Mouse (Mus musculus): ENCODE measurements around the gene Arhgef12. TPM values are rescaled to one million over a fixed set of nuclear protein-coding genes. Genes with fewer than 3 reads are reported as not detected.

Gene Arhgef12
- polyA plus RNA-seq, 1 experiment from 2014 or later = 14.0 TPM

- Histone ChIP-seq H3K9ac (no peak overlapping the region), H3K27me3 (replicated peaks) (no peaks in the 10 kb centered on the region), H3K36me3 (no peaks in the 10 kb centered on the region), H3K4me1 (peaks cover 7% of the 10 kb centered on the region; the same call in 1 of the 2 replicates), H3K4me3 (replicated peaks) (no peak overlapping the region), H3K27ac (no peak overlapping the region), H3K4me2 (peak overlapping the region; percentile 88; the same call in 1 of the 2 replicates), H3K9me3 (no peaks in the 10 kb centered on the region)
- no peak for ATAC-seq (ENCODE audit: insufficient read depth, low FRiP score, low read depth)
- WGBS = 48% methylated on average over 5 of the region's 5 CpGs
Measured at GRCm38 (mm10) chr9:43107555-43107954, 516 bp upstream of the Arhgef12 start.

GRCm38 (mm10) chr9:43106426-43107186 lies 433 bp downstream of the Arhgef12 start:
- H3K4me2 ChIP-seq = peak overlapping the region; percentile 88
- peak overlapping the region; percentile 97 for H3K4me3 ChIP-seq (replicated peaks)
- peak overlapping the region; percentile 96 for H3K27ac ChIP-seq
- peaks cover 16% of the 10 kb centered on the region for H3K4me1 ChIP-seq
- no peaks in the 10 kb centered on the region for H3K9me3 ChIP-seq
- peak; percentile 28 for ATAC-seq (ENCODE audit: insufficient read depth, low FRiP score, low read depth)
- H3K9ac ChIP-seq = peak overlapping the region; percentile 48
- WGBS = 12% methylated on average over 22 of the region's 22 CpGs
- H3K36me3 ChIP-seq = no peaks in the 10 kb centered on the region
- H3K27me3 ChIP-seq (replicated peaks) = no peaks in the 10 kb centered on the region

- H3K9me3 ChIP-seq = no peaks in the 10 kb centered on the region
- no peaks in the 10 kb centered on the region for H3K36me3 ChIP-seq
- H3K4me3 ChIP-seq (replicated peaks) = peak overlapping the region; percentile 97
- H3K9ac ChIP-seq = peak overlapping the region; percentile 82
- peak overlapping the region; percentile 88 for H3K4me2 ChIP-seq
- peak; percentile 76 for ATAC-seq (ENCODE audit: insufficient read depth, low FRiP score, low read depth)
- under 1% methylated on average over 76 of the region's 91 CpGs for WGBS
- no peaks in the 10 kb centered on the region for H3K27me3 ChIP-seq (replicated peaks)
- peaks cover 16% of the 10 kb centered on the region for H3K4me1 ChIP-seq
- peak overlapping the region; percentile 96 for H3K27ac ChIP-seq
Measured at GRCm38 (mm10) chr9:43105664-43106361, 1.2 kb downstream of the Arhgef12 start.

- Histone ChIP-seq H3K4me2 (peak overlapping the region; percentile 88), H3K27me3 (replicated peaks) (no peaks in the 10 kb centered on the region), H3K9ac (peak overlapping the region; percentile 82), H3K27ac (peak overlapping the region; percentile 96), H3K36me3 (no peaks in the 10 kb centered on the region), H3K9me3 (no peaks in the 10 kb centered on the region), H3K4me1 (peaks cover 16% of the 10 kb centered on the region), H3K4me3 (replicated peaks) (peak overlapping the region; percentile 97)
- under 1% methylated on average over 32 of the region's 40 CpGs for WGBS
- no peak; the same call in 1 of the 2 replicates for ATAC-seq (ENCODE audit: insufficient read depth, low FRiP score, low read depth)
Measured at GRCm38 (mm10) chr9:43104873-43105663, 2.0 kb downstream of the Arhgef12 start.

- Histone ChIP-seq H3K4me2 (peak overlapping the region; percentile 88), H3K4me3 (replicated peaks) (peak overlapping the region; percentile 97), H3K9ac (peak overlapping the region; percentile 82; the same call in 1 of the 2 replicates), H3K36me3 (no peaks in the 10 kb centered on the region), H3K9me3 (no peaks in the 10 kb centered on the region), H3K27ac (peak overlapping the region; percentile 96; the same call in 1 of the 2 replicates), H3K27me3 (replicated peaks) (no peaks in the 10 kb centered on the region), H3K4me1 (peaks cover 16% of the 10 kb centered on the region)
- no peak for ATAC-seq (ENCODE audit: insufficient read depth, low FRiP score, low read depth)
- 0% methylated on average over 4 of the region's 4 CpGs for WGBS
Measured at GRCm38 (mm10) chr9:43104526-43104872, 2.5 kb downstream of the Arhgef12 start.

DNA sequence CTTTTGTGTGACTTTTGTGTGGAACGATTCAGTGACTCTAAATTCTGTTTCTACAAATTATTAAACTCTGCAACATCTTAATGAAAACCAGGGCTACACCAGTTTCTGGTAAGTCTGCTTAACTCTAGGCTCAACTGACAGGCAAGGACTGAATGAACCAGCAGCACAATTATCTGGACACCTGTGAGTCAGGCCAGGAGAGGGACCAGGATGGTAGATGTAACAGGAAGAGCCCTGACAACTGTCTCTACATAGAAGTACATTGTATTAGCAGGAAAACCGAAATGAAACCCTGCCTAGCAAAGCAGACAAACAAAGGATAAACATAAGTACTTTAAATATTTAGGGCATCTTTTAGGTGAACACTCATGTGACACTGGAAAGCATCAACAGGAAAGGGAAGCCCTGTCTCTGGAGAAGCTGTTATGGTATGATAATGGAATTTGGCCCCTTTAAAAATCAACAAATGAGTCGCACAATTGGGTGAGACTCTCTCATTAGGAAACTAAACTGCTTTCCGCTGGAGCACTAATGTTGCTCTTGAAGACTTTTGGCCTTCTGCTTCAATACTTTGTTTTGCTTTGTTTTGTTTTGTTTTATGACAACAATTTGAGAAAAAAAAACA lies 3.3 kb downstream of the Arhgef12 start:
- Histone ChIP-seq H3K9me3 (no peaks in the 10 kb centered on the region), H3K4me3 (replicated peaks) (peak overlapping the region; percentile 97), H3K36me3 (no peaks in the 10 kb centered on the region), H3K4me1 (peaks cover 16% of the 10 kb centered on the region), H3K9ac (peak overlapping the region; percentile 22; the same call in 1 of the 2 replicates), H3K4me2 (peak overlapping the region; percentile 88), H3K27ac (no peak overlapping the region), H3K27me3 (replicated peaks) (no peaks in the 10 kb centered on the region)
- 10% methylated on average over 4 of the region's 4 CpGs for WGBS
- no peak for ATAC-seq (ENCODE audit: insufficient read depth, low FRiP score, low read depth)

DNA sequence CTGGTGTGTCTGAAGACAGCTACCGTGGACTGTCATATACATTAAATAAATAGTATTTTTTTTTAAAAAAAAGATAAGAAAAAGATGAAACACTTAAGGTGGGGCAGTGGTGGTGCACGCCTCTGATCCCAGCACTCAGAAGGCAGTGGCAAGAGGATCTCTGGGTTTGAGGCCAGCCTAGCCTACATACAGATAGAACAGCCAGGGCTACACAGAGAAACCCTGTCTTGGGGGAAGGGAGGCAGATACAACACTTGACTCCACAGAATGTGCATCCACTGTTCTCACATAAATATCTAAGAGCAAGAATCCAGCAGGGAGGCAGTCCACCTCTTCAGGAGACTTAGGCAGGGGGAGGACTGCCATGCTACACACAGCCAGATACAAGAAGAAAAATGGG lies 4.1 kb downstream of the Arhgef12 start:
- H3K4me3 ChIP-seq (replicated peaks) = peak overlapping the region; percentile 12; the same call in 1 of the 2 replicates
- 77% methylated on average over 2 of the region's 2 CpGs for WGBS
- no peak for ATAC-seq (ENCODE audit: insufficient read depth, low FRiP score, low read depth)
- H3K36me3 ChIP-seq = no peaks in the 10 kb centered on the region
- H3K27me3 ChIP-seq (replicated peaks) = no peaks in the 10 kb centered on the region
- H3K27ac ChIP-seq = no peak overlapping the region
- H3K4me1 ChIP-seq = peaks cover 16% of the 10 kb centered on the region
- no peaks in the 10 kb centered on the region for H3K9me3 ChIP-seq
- H3K9ac ChIP-seq = no peak overlapping the region
- peak overlapping the region; percentile 88 for H3K4me2 ChIP-seq

DNA sequence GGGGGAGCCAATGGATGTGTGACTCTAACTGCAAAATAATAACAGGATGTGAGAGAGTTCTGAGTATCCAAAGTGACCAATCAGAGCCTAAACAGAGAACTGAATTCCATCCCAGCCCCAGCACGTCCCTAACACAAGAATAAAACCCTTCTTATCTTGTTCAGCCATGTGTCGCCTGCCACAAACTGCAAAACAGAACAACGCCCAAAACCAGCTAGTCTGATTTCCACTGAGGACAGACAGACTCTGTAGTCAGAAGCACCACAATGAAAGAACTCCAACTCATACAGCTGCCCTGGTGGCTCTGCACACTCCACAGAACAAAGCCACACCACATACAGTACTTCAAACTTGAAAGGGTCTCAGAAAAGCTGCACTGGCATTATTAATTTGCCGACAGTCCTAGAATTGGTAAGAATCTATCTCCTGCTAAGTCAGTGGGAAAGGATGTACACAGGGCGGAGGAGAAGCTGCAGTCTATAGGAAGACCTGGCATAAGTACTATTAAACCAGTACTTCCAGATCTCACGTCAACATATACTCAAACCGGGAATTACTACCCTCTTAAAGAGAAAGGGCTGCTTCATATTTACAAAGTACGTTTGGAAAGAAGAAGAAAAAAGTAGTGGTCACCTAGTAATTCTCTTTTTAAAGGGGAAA lies 5.0 kb downstream of the Arhgef12 start:
- H3K4me3 ChIP-seq (replicated peaks) = peak overlapping the region; percentile 17; the same call in 1 of the 2 replicates
- peak overlapping the region; percentile 88 for H3K4me2 ChIP-seq
- no peak overlapping the region for H3K9ac ChIP-seq
- no peaks in the 10 kb centered on the region for H3K9me3 ChIP-seq
- H3K27me3 ChIP-seq (replicated peaks) = no peaks in the 10 kb centered on the region
- peak; percentile 62; the same call in 1 of the 2 replicates for ATAC-seq (ENCODE audit: insufficient read depth, low FRiP score, low read depth)
- peak overlapping the region; percentile 46; the same call in 1 of the 2 replicates for H3K27ac ChIP-seq
- H3K36me3 ChIP-seq = no peaks in the 10 kb centered on the region
- WGBS = 49% methylated on average over 8 of the region's 8 CpGs
- H3K4me1 ChIP-seq = peaks cover 18% of the 10 kb centered on the region

DNA sequence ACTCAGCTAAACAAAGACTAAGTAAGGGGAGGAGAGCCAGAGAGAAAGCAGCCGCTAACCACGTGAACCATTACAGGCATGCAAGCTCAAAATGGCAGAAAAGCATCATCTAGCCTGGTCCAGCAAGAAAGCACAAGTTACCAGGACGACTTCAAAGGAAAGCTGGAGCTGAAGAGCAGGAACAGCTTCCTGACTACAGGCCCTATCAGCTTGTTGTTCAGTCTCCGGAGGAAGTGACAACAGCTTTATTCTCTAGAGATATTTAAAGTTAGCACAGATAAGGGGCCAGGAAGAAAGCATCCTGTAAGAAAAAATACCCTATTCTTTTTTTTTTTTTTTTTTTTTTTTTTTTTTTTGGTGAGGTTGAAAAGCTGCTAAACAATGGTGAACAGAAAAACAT lies 8.1 kb downstream of the Arhgef12 start:
- H3K36me3 ChIP-seq = no peaks in the 10 kb centered on the region

DNA sequence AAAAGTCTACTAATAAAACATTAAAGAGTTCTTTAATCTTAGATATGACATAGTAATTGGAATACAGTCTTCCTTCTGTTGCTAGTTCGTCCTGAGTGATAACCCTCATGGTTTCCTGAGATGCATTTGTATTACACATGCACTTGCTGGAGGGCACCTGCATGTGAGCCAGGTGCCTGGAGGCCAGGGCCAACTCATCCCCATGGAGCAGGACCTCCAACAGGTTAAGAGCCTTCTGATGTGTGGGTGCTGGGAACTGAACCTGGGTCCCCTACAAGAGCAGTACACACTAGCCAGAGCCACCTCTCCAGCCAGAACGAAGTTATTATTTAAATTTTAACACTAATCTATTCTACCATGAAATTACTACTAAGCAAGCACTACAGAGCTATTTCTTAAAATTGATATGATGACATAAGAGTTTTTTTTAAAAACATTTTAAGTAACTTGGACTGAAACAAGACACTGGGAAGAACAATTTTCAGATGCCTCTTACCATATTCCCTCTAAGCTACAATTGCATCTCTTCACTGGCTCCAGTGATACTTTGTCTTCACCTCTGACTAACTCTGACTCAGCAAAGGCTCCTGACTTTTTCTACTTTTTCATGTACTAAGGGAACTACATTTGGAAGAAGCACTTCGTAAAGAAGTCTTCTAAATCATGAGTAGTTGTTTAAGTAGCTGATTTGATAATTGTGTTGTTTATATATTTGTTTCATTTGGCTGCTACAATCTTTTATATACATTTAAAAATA lies 9.1 kb downstream of the Arhgef12 start:
- H3K27ac ChIP-seq = no peak overlapping the region
- 80% methylated on average over 3 of the region's 3 CpGs for WGBS

More for the DNA sequence above, 8.1 kb downstream of the Arhgef12 start:
- H3K4me3 ChIP-seq (replicated peaks) = no peak overlapping the region
- H3K4me2 ChIP-seq = no peak overlapping the region
- no peak overlapping the region for H3K27ac ChIP-seq
- H3K9me3 ChIP-seq = no peaks in the 10 kb centered on the region
- 62% methylated on average over 4 of the region's 4 CpGs for WGBS
- no peaks in the 10 kb centered on the region for H3K27me3 ChIP-seq (replicated peaks)
- peaks cover 20% of the 10 kb centered on the region for H3K4me1 ChIP-seq
- no peak overlapping the region for H3K9ac ChIP-seq
- ATAC-seq (ENCODE audit: insufficient read depth, low FRiP score, low read depth) = no peak

More for the DNA sequence above, 9.1 kb downstream of the Arhgef12 start:
- Histone ChIP-seq H3K9ac (no peak overlapping the region), H3K4me1 (peaks cover 17% of the 10 kb centered on the region), H3K4me3 (replicated peaks) (no peak overlapping the region), H3K9me3 (no peaks in the 10 kb centered on the region), H3K36me3 (no peaks in the 10 kb centered on the region), H3K27me3 (replicated peaks) (no peaks in the 10 kb centered on the region), H3K4me2 (no peak overlapping the region)
- no peak for ATAC-seq (ENCODE audit: insufficient read depth, low FRiP score, low read depth)

Measured in stomach, embryonic 15.5 days (tissue).